Mouse (Mus musculus) heart, postnatal 4 days (tissue): Measurements from ENCODE around the gene A030005K14Rik. TPM values are rescaled to one million over a fixed set of nuclear protein-coding genes. Genes with fewer than 3 reads are reported as not detected.

Experiments
- DNase-seq: peaks from one replicate; pipeline ENCODE4 v3.0.0; 2021
- total RNA-seq, 2 experiments: library from RNA; stranded (reverse); gene quantifications; 2 replicates each; pipeline ENCODE4 v1.2.3; 2021

The A030005K14Rik gene
- total RNA-seq, 2 experiments from 2014 or later, result not detected

GRCm38 (mm10) chr1:83036892-83037667, 22.1 kb downstream of the A030005K14Rik start:
- no peak for DNase-seq

- no peak for DNase-seq
Observed at GRCm38 (mm10) chr1:83034509-83034908, 24.7 kb downstream of the A030005K14Rik start.

GRCm38 (mm10) chr1:83032508-83032907, 26.7 kb downstream of the A030005K14Rik start:
- no peak for DNase-seq

- DNase-seq, result no peak
Observed at GRCm38 (mm10) chr1:83031950-83032349, 27.2 kb downstream of the A030005K14Rik start.

- DNase-seq, result no peak
Observed at GRCm38 (mm10) chr1:83016556-83016955, 42.6 kb downstream of the A030005K14Rik start.

GRCm38 (mm10) chr1:83015329-83015879, 43.8 kb downstream of the A030005K14Rik start:
- DNase-seq, result no peak

GRCm38 (mm10) chr1:83014477-83014876, 44.7 kb downstream of the A030005K14Rik start:
- DNase-seq, result no peak

Other genes with a start within 250 kb of the A030005K14Rik start
- gene Agfg1, start 219.9 kb downstream of the A030005K14Rik start, total RNA-seq, result 10 to 100 TPM; 48.5 to 50.8 TPM
- gene A030005L19Rik, start 146.1 kb downstream of the A030005K14Rik start, total RNA-seq, result under 1 TPM; 0.36 to 0.56 TPM
- not detected for gene A030014E15Rik, start 134.5 kb downstream of the A030005K14Rik start, total RNA-seq
- not detected for gene Gm6217, start 128.0 kb downstream of the A030005K14Rik start, total RNA-seq
- not detected for gene A030003K21Rik, start 116.0 kb downstream of the A030005K14Rik start, total RNA-seq
- gene Gm7544, start 103.4 kb downstream of the A030005K14Rik start, total RNA-seq, result not detected
- not detected for gene Gm47955, start 99.1 kb downstream of the A030005K14Rik start, total RNA-seq
- gene Gm47959, start 58.8 kb downstream of the A030005K14Rik start, total RNA-seq, result not detected
- gene Slc19a3, start 20.9 kb downstream of the A030005K14Rik start, total RNA-seq, result 1 to 10 TPM in 1 of 2 experiments, under 1 TPM in 1; 0.83 to 1.5 TPM
- gene Krtap28-10, start 16.9 kb downstream of the A030005K14Rik start, total RNA-seq, result not detected
- not detected for gene Gm47969, start 14.4 kb downstream of the A030005K14Rik start, total RNA-seq
- gene Krtap28-13, start 1.6 kb upstream of the A030005K14Rik start, total RNA-seq, result not detected
- not detected for gene Ccl20, start 57.4 kb upstream of the A030005K14Rik start, total RNA-seq
- not detected for gene Daw1, start 100.4 kb upstream of the A030005K14Rik start, total RNA-seq